Mouse (Mus musculus): Measurements from ENCODE around the gene Muc5b. TPM values are rescaled to one million over a fixed set of nuclear protein-coding genes. Genes with fewer than 3 reads are reported as not detected.
A peak's percentile ranks its signal among the peaks of the same experiment; 100 is the strongest.

The Muc5b gene
- total RNA-seq, 2 experiments from 2014 or later, result not detected

DNA sequence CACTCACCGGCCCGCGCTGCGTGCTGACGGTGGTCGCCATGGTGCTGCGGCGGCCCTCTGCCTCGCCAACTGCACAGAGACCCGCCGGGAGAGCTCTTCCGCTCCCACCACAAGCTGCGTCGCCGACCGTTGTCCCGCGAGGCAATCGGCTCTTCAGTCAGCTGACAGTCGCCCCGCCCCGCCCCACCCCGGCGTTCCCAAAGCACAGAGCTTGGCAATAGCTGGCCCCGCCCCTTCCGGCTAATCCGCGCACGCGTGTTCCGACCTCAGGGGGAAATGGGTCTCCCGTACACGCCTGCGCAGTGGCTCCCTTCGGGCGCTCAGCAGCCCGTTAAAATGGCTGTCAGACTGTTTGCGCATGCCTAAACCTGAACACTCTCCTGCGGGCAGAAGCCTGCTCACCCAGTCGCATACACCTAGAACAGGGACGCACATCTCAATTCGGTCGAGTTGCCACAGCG, 63.4 kb downstream of the Muc5b start:
- DNase-seq (ENCODE audit: low spot score in 2 of 2), result peak; percentile 99

- no peak for DNase-seq (ENCODE audit: low spot score in 2 of 2)
Measured at GRCm38 (mm10) chr7:141902791-141903190, 63.9 kb downstream of the Muc5b start.

DNA sequence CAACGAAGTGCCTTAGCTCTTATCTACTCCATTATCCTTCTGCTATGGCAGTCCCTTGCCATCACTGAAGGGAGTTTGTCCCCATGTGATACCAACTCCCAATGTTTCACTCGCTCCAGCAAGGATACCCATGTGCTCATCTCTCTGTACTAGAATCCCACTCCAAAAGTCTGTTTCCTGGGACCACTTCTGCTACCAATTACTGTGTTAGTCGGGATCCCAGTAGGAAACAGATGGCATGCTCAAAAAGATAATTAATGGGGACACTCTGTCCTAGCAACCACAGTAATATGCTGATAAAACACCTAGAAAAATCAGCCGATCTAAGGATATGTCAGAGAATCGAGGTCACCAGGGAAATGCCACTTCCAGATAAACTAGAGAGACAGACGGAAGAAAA, 69.7 kb downstream of the Muc5b start:
- DNase-seq (ENCODE audit: low spot score in 2 of 2), result peak; percentile 26 to 74

DNA sequence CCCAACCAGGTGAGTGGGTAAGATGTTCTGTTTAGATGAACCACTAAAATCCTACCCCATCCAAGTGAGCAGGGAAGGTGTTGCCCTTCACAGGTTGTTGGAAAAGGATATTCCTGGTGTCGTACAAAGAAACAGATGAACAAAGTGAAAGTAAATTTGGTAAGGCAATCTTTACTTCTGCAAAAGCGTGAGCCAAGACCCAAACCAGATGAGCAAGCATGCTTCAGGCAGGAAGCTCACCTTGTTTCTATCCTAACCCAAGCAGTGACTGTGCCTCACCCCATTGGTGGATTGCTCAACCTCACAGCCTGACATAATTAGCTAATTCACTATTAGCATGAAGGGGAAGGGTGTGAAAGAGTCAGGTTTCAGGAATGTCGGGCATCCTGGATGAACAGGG, 72.4 kb downstream of the Muc5b start:
- no peak for DNase-seq (ENCODE audit: low spot score in 2 of 2)

DNA sequence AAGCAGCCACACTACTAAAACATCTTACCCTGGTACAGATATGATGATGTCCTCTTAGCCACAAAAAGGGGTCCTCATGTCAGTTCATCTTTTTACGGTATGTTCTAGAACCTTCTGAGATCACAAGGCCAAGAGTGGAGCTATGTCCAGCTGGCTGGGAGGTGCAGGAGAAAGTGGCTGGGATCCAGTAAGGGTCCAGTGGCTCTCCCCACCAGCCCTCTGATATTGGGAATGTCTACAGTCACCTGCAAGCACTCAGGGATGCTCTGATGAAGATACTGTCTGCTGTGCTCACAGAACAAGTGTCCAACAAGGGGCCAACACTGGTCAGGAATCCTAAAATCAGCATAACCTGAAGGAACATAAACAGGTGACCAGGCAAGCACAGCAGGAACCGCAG, 79.5 kb downstream of the Muc5b start, which contains the start of gene Tollip:
Gene Tollip, minus strand, starts transcription at position 101 of the 400 bp plus-strand sequence.
- DNase-seq (ENCODE audit: low spot score in 2 of 2), result no peak

Other genes with a start within 250 kb of the Muc5b start
- gene Muc6, start 183.8 kb upstream of the Muc5b start, total RNA-seq (2021), result not detected
- gene Muc2, start 148.7 kb upstream of the Muc5b start, total RNA-seq (2021), result not detected
- not detected for gene Muc5ac, start 50.1 kb upstream of the Muc5b start, total RNA-seq (2021)
- 100 to 1,000 TPM; 118 to 120 TPM for gene Tollip, start 79.4 kb downstream of the Muc5b start, total RNA-seq (2021)
- gene Brsk2, start 110.7 kb downstream of the Muc5b start, total RNA-seq (2021), result 100 to 1,000 TPM; 166 to 180 TPM
- 10 to 100 TPM; 29.0 to 32.0 TPM for gene Mob2, start 222.0 kb downstream of the Muc5b start, total RNA-seq (2021)

All from layer of hippocampus, adult 18-20 months (tissue).